Mouse (Mus musculus): Measurements from ENCODE around the gene Erg. TPM values are rescaled to one million over a fixed set of nuclear protein-coding genes. Genes with fewer than 3 reads are reported as not detected.

Gene Erg
- polyA plus RNA-seq, 1 experiment from 2014 or later: 2.7 TPM

DNA sequence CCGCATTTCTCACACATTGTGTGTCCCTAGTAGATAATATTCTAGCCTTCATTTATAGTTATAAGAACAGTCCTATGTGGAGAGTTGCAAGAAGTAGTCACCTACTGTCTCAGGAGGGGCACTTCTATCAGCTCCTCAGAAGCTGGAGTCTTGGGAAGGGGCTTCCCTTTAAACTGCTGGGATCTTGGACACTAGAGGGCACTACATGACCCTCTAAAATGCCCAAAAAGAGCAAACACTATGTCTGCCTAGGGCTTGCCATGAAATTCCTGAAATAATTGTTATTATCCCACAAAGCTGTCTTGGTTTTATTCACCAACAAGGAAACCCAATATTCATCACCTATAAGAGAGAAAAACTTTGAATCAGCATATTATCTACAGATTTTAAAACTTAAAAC is 119.8 kb downstream of the Erg start:
- Histone ChIP-seq H3K9me3 (ENCODE audit: control insufficient read depth, low read depth, low read length) (no peaks in the 10 kb centered on the region), H3K4me3 (ENCODE audit: low read depth, low read length) (no peak overlapping the region), H3K4me1 (ENCODE audit: control insufficient read depth, insufficient read depth, low read length) (no peaks in the 10 kb centered on the region), H3K36me3 (ENCODE audit: control insufficient read depth, insufficient read depth, low read length) (no peaks in the 10 kb centered on the region), H3K4me2 (replicated peaks; ENCODE audit: low read depth, low read length) (no peak overlapping the region), H3K9ac (replicated peaks; ENCODE audit: low read depth, low read length) (no peak overlapping the region), H3K27me3 (ENCODE audit: control insufficient read depth, insufficient read depth, low read length) (no peaks in the 10 kb centered on the region), H3K27ac (ENCODE audit: low read length) (no peak overlapping the region)
- 83% methylated on average over 1 of the region's 1 CpGs for WGBS
- no peak for ATAC-seq (ENCODE audit: insufficient number of reproducible peaks, insufficient read depth, low FRiP score, low read depth)

DNA sequence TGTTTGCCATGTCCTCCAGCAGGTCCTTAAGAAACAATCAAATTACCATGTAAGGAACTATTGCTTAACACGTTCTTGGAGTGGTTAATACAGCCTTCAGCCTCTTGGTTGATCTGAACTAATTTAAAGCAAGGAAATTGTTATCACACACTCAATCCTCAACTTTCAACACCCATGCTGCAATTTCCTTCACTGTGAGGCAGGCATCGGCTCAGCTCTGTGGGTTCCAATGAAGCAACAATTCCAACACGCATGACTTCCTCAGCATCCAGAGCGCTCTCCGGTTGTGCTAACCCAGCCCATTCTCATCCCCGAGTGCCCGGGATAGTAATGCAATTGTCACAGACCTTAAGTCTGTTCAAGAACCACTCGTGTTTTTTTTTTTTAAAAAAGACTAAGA is 121.8 kb downstream of the Erg start:
- H3K27ac ChIP-seq (ENCODE audit: low read length): no peak overlapping the region
- no peaks in the 10 kb centered on the region for H3K4me1 ChIP-seq (ENCODE audit: control insufficient read depth, insufficient read depth, low read length)
- H3K4me3 ChIP-seq (ENCODE audit: low read depth, low read length): no peak overlapping the region
- no peak overlapping the region for H3K4me2 ChIP-seq (replicated peaks; ENCODE audit: low read depth, low read length)
- no peaks in the 10 kb centered on the region for H3K36me3 ChIP-seq (ENCODE audit: control insufficient read depth, insufficient read depth, low read length)
- no peaks in the 10 kb centered on the region for H3K9me3 ChIP-seq (ENCODE audit: control insufficient read depth, low read depth, low read length)
- no peaks in the 10 kb centered on the region for H3K27me3 ChIP-seq (ENCODE audit: control insufficient read depth, insufficient read depth, low read length)
- H3K9ac ChIP-seq (replicated peaks; ENCODE audit: low read depth, low read length): no peak overlapping the region
- 84% methylated on average over 8 of the region's 8 CpGs for WGBS
- ATAC-seq (ENCODE audit: insufficient number of reproducible peaks, insufficient read depth, low FRiP score, low read depth): no peak

DNA sequence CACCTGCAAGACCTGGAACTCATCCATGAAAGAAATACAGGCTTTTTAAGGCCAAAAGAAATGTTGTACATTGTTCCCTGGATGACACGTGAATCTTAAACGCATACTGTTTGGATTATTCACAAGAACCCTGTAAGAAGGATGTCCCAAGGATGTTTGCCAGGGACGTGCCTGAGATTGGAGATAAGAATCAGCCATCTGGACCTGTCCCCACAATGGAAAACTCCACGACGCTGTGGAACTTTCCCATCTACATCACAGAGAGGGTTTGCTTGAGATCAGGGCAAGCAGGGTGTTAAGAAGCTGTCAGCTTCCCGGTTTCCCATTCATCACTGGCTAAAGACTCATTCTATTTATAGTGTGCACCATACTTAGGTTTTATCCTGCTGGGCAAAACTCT is 122.6 kb downstream of the Erg start:
- no peak overlapping the region for H3K9ac ChIP-seq (replicated peaks; ENCODE audit: low read depth, low read length)
- no peaks in the 10 kb centered on the region for H3K9me3 ChIP-seq (ENCODE audit: control insufficient read depth, low read depth, low read length)
- H3K4me2 ChIP-seq (replicated peaks; ENCODE audit: low read depth, low read length): no peak overlapping the region
- H3K27ac ChIP-seq (ENCODE audit: low read length): no peak overlapping the region
- ATAC-seq (ENCODE audit: insufficient number of reproducible peaks, insufficient read depth, low FRiP score, low read depth): no peak
- no peaks in the 10 kb centered on the region for H3K27me3 ChIP-seq (ENCODE audit: control insufficient read depth, insufficient read depth, low read length)
- H3K4me1 ChIP-seq (ENCODE audit: control insufficient read depth, insufficient read depth, low read length): no peaks in the 10 kb centered on the region
- H3K36me3 ChIP-seq (ENCODE audit: control insufficient read depth, insufficient read depth, low read length): no peaks in the 10 kb centered on the region
- WGBS: 19% methylated on average over 6 of the region's 6 CpGs
- no peak overlapping the region for H3K4me3 ChIP-seq (ENCODE audit: low read depth, low read length)

DNA sequence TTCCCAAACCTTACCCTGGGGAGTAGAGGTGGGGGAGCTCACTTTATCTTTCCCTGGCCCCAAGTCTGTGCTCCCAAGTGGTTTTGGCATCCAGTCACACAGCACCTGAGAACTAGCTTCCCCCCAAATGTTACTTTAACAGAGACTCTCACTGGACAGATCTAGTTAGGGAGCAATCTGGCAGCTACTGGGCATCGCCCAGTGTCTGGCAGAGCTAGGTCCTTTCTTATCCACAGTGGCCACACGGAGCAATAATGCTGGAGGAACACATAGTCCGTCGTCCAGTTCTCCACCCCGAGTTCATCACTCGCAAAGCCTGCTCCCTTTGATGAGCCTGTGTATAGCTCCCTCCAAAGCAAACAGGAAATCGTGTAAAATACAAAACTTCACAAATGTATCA is 124.5 kb downstream of the Erg start:
- Histone ChIP-seq H3K9me3 (ENCODE audit: control insufficient read depth, low read depth, low read length) (no peaks in the 10 kb centered on the region), H3K27ac (ENCODE audit: low read length) (no peak overlapping the region), H3K9ac (replicated peaks; ENCODE audit: low read depth, low read length) (no peak overlapping the region), H3K4me3 (ENCODE audit: low read depth, low read length) (no peak overlapping the region), H3K4me1 (ENCODE audit: control insufficient read depth, insufficient read depth, low read length) (no peaks in the 10 kb centered on the region), H3K4me2 (replicated peaks; ENCODE audit: low read depth, low read length) (no peak overlapping the region), H3K27me3 (ENCODE audit: control insufficient read depth, insufficient read depth, low read length) (no peaks in the 10 kb centered on the region), H3K36me3 (ENCODE audit: control insufficient read depth, insufficient read depth, low read length) (no peaks in the 10 kb centered on the region)
- no peak for ATAC-seq (ENCODE audit: insufficient number of reproducible peaks, insufficient read depth, low FRiP score, low read depth)
- 74% methylated on average over 7 of the region's 7 CpGs for WGBS

DNA sequence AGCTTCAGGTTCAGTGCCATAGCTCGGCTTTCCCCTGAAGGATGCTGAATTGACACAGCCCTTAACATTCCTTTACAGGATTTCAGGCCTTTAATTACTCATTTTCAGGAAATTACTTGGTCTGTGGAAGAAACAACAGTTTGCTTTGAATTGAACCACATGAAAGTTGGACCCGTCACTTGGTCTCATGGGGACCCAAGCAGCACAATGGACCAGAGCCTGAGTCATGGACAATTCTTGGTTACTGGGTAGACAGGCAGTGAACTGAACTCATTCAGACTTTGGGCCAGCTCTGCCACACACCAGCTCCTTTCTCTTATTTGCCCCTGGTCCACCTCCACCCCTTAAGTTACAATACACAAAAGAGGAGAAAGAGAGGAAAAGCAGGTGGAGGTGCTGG is 126.1 kb downstream of the Erg start:
- no peak overlapping the region for H3K27ac ChIP-seq (ENCODE audit: low read length)
- no peaks in the 10 kb centered on the region for H3K27me3 ChIP-seq (ENCODE audit: control insufficient read depth, insufficient read depth, low read length)
- no peak for ATAC-seq (ENCODE audit: insufficient number of reproducible peaks, insufficient read depth, low FRiP score, low read depth)
- H3K4me3 ChIP-seq (ENCODE audit: low read depth, low read length): no peak overlapping the region
- H3K9me3 ChIP-seq (ENCODE audit: control insufficient read depth, low read depth, low read length): no peaks in the 10 kb centered on the region
- no peaks in the 10 kb centered on the region for H3K4me1 ChIP-seq (ENCODE audit: control insufficient read depth, insufficient read depth, low read length)
- 91% methylated on average over 2 of the region's 2 CpGs for WGBS
- no peak overlapping the region for H3K4me2 ChIP-seq (replicated peaks; ENCODE audit: low read depth, low read length)
- no peak overlapping the region for H3K9ac ChIP-seq (replicated peaks; ENCODE audit: low read depth, low read length)
- H3K36me3 ChIP-seq (ENCODE audit: control insufficient read depth, insufficient read depth, low read length): no peaks in the 10 kb centered on the region

DNA sequence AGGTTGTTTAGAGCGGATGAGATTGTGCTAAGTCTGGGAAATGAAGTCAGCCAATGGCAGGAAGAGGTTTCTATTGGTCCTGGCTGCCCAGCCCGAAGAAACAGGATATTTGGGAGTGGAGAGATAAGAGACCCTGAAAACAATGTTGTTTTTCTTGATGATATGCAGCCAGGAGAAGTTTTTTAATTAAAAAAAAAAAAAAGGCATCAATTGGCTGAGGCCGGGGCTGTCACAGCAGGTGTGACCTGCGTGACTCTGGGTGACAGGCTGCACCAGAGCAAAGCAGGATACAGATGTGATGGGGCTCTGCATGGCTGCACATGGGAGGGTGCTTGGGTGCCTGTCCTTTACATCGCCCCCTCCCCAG is 127.1 kb downstream of the Erg start:
- no peaks in the 10 kb centered on the region for H3K27me3 ChIP-seq (ENCODE audit: control insufficient read depth, insufficient read depth, low read length)
- H3K27ac ChIP-seq (ENCODE audit: low read length): no peak overlapping the region
- no peak overlapping the region for H3K4me2 ChIP-seq (replicated peaks; ENCODE audit: low read depth, low read length)
- no peak overlapping the region for H3K9ac ChIP-seq (replicated peaks; ENCODE audit: low read depth, low read length)
- H3K4me1 ChIP-seq (ENCODE audit: control insufficient read depth, insufficient read depth, low read length): no peaks in the 10 kb centered on the region
- no peaks in the 10 kb centered on the region for H3K36me3 ChIP-seq (ENCODE audit: control insufficient read depth, insufficient read depth, low read length)
- no peak overlapping the region for H3K4me3 ChIP-seq (ENCODE audit: low read depth, low read length)
- H3K9me3 ChIP-seq (ENCODE audit: control insufficient read depth, low read depth, low read length): no peaks in the 10 kb centered on the region
- ATAC-seq (ENCODE audit: insufficient number of reproducible peaks, insufficient read depth, low FRiP score, low read depth): no peak
- 78% methylated on average over 5 of the region's 5 CpGs for WGBS

DNA sequence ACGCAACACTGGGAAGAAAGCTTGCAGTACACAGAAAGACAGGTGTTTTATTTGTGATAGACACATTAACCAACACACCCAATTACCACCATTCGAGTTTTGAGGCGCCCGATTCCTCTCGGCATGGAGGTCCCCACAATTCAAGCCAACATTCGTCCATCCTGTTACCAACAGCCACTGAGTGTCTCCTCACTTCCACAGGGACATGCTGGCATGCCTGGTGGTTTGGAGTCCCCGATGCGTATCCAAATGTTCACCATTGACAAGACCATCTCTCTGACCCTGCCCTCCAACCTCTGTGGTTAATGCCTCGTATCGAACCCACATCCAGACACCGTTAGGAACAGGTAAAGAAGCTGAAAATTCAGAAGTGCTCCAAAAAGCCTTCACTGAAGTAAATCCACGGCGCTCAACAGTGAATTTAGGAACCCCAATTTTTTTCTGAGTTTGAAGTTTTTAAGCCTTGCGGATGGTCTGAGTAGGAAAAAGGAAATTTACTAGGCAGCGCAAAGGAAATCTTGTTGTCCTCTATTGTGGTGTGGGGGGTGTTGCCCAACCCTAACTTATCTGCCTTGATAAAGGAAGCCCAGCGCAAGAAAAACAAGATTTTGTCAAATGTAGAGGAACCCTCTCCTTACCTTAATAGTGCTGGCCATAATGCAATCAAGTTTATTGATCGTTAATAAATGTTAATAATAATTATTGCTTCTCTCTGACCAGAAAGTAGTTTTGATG is 127.6 kb downstream of the Erg start:
- Histone ChIP-seq H3K4me2 (replicated peaks; ENCODE audit: low read depth, low read length) (no peak overlapping the region), H3K36me3 (ENCODE audit: control insufficient read depth, insufficient read depth, low read length) (no peaks in the 10 kb centered on the region), H3K4me3 (ENCODE audit: low read depth, low read length) (peak overlapping the region; percentile 13; the same call in 1 of the 2 replicates), H3K4me1 (ENCODE audit: control insufficient read depth, insufficient read depth, low read length) (no peaks in the 10 kb centered on the region), H3K27me3 (ENCODE audit: control insufficient read depth, insufficient read depth, low read length) (no peaks in the 10 kb centered on the region), H3K9me3 (ENCODE audit: control insufficient read depth, low read depth, low read length) (no peaks in the 10 kb centered on the region), H3K27ac (ENCODE audit: low read length) (no peak overlapping the region), H3K9ac (replicated peaks; ENCODE audit: low read depth, low read length) (0 out of 2 replicates have a peak overlapping the region, but pooled peaks have one; percentile 10)
- ATAC-seq (ENCODE audit: insufficient number of reproducible peaks, insufficient read depth, low FRiP score, low read depth): no peak
- WGBS: 86% methylated on average over 17 of the region's 17 CpGs

DNA sequence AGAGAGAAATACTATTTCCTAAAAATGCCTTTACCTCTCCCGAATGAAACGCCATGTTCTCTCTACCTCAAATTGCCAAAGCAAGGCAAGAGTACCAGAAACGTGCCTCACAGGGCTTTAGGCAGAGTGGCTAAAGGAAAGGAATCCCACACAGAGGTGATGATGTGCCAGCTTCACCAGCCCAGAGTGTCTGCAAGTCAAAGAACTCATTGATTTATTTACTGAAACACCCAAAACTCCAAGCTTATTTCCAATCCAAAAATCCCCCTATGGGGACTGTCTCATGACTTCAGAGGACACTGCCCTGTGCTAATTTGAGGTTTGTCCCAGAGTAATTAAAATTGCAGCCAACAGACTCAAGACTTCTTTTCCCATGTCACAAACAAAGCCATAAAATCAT is 129.4 kb downstream of the Erg start:
- H3K4me2 ChIP-seq (replicated peaks; ENCODE audit: low read depth, low read length): no peak overlapping the region
- no peak overlapping the region for H3K4me3 ChIP-seq (ENCODE audit: low read depth, low read length)
- ATAC-seq (ENCODE audit: insufficient number of reproducible peaks, insufficient read depth, low FRiP score, low read depth): no peak
- WGBS: 84% methylated on average over 3 of the region's 3 CpGs
- H3K9ac ChIP-seq (replicated peaks; ENCODE audit: low read depth, low read length): no peak overlapping the region
- no peaks in the 10 kb centered on the region for H3K4me1 ChIP-seq (ENCODE audit: control insufficient read depth, insufficient read depth, low read length)
- H3K27me3 ChIP-seq (ENCODE audit: control insufficient read depth, insufficient read depth, low read length): no peaks in the 10 kb centered on the region
- H3K36me3 ChIP-seq (ENCODE audit: control insufficient read depth, insufficient read depth, low read length): no peaks in the 10 kb centered on the region
- H3K27ac ChIP-seq (ENCODE audit: low read length): no peak overlapping the region
- H3K9me3 ChIP-seq (ENCODE audit: control insufficient read depth, low read depth, low read length): no peaks in the 10 kb centered on the region

DNA sequence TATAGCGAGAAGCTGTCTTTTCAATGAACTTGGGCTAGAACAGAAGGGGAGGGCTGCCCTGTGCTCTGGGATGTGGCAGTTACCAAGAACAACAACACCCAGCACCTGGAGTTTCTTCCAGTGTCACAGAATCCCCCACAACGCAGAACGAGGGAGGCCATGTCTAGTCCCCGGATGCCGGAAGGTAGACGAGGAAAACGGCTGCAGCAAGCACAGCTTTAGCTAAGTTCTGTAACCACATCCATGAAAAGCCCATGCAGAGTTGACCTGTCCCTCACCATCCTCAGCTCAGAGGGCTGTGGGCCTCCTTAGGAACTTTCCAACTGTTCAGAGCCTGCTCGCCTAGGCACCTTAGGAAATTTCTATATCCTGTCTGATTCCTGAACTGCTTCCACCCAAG is 130.5 kb downstream of the Erg start:
- no peak for ATAC-seq (ENCODE audit: insufficient number of reproducible peaks, insufficient read depth, low FRiP score, low read depth)
- Histone ChIP-seq H3K27ac (ENCODE audit: low read length) (no peak overlapping the region), H3K4me3 (ENCODE audit: low read depth, low read length) (no peak overlapping the region), H3K9ac (replicated peaks; ENCODE audit: low read depth, low read length) (no peak overlapping the region), H3K4me1 (ENCODE audit: control insufficient read depth, insufficient read depth, low read length) (no peaks in the 10 kb centered on the region), H3K4me2 (replicated peaks; ENCODE audit: low read depth, low read length) (no peak overlapping the region), H3K36me3 (ENCODE audit: control insufficient read depth, insufficient read depth, low read length) (no peaks in the 10 kb centered on the region), H3K9me3 (ENCODE audit: control insufficient read depth, low read depth, low read length) (no peaks in the 10 kb centered on the region), H3K27me3 (ENCODE audit: control insufficient read depth, insufficient read depth, low read length) (no peaks in the 10 kb centered on the region)
- 82% methylated on average over 8 of the region's 8 CpGs for WGBS
